Mouse (Mus musculus): ENCODE measurements around the gene Micu1. TPM values are rescaled to one million over a fixed set of nuclear protein-coding genes. Genes with fewer than 3 reads are reported as not detected.
"Not testable (repeated sequence)": the region's sequence is repeated elsewhere in the genome, so short reads cannot be mapped to it uniquely, and the experiment has no call there.

The Micu1 gene
- total RNA-seq, 1 experiment from 2014 or later, result 59.9 TPM

- DNase-seq, result no peak
These were observed 147.1 kb downstream of the Micu1 start for GRCm38 (mm10) chr10:59849371-59849770.

- DNase-seq, result peak; percentile 66
These were observed 154.9 kb downstream of the Micu1 start for GRCm38 (mm10) chr10:59857157-59857556.

- peak; percentile 46 for DNase-seq
These were observed 158.4 kb downstream of the Micu1 start for GRCm38 (mm10) chr10:59860684-59861083.

- peak; percentile 45 for DNase-seq
These were observed 158.9 kb downstream of the Micu1 start for GRCm38 (mm10) chr10:59861201-59861600.

- DNase-seq, result no peak
These were observed 160.7 kb downstream of the Micu1 start for GRCm38 (mm10) chr10:59862816-59863440.

DNA sequence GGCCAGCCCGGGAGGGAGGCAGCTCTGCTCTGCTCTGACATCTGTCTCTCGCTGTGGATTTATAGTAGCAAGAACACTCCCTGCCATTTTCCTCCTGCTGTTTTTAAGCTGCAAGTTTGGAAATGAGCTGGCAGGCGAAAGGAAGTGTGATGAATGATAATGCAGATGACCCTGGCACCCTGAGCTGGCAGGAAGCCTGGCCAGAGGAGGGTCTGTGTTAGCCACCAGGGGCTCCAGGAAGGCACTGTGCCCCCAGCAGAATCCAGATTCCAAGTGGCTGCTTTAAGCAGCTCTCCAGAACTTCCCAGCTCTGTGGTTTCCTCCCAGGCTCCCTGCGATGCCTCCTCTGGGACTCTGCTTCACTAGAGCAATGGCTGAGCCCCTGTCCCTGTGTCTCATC is 161.3 kb downstream of the Micu1 start:
- DNase-seq, result no peak

DNA sequence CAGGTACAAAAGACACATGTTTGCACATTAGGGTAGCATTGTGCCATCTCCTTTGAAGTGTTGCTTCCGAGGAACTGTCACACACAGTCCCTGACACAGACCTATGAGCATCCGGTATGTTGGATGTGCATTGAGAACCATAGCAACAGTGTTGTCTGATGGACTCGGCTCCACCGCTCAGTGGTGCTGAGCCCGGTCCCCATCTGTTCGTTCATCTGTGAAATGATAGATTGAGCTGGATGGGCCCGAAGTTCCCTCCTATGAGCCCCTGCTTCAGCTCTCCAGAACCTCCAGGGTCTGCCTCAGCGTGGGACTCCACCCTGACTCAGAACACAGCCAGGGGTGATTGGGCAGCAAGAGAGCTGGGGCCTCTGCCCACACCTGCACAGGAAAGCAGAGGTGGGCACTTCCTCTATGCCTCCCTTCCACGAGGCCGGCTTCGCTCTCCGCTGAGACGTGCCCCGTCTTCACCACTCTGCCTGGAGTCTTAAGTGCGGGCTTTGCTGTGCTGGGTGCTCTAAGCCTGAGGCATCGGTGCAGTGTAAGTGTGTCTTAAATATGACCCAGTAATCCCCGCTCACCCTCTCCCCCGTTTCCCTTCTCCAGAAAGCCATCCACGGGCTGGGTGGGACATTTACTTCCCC is 162.1 kb downstream of the Micu1 start:
- DNase-seq, result no peak

- DNase-seq, result peak; percentile 92
These were observed 162.8 kb downstream of the Micu1 start for GRCm38 (mm10) chr10:59864884-59865726.

- DNase-seq, result no peak
These were observed 166.0 kb downstream of the Micu1 start for GRCm38 (mm10) chr10:59868266-59868665.

DNA sequence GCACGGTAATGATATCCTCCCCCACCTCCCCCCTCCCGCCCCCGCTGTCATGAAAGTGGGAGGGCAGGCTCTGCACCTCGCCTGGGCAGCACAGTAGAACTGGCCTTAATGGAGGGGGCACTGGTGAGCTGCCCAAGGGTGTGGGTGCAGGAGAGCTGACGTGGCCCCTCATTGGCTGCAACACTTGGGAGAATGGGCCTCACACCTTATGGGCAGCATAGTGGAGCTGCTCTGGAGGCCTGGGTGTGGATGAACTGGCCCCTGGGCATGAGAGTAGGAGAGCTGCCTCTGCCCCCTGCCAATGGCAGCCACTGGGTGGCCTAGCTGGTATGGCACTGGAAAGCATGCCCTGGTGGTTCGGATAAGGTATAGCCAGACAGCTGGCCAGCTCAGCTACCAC is 167.8 kb downstream of the Micu1 start:
- DNase-seq, result no peak

- DNase-seq, result not testable (repeated sequence)
These were observed 170.4 kb downstream of the Micu1 start for GRCm38 (mm10) chr10:59872651-59873050.

DNA sequence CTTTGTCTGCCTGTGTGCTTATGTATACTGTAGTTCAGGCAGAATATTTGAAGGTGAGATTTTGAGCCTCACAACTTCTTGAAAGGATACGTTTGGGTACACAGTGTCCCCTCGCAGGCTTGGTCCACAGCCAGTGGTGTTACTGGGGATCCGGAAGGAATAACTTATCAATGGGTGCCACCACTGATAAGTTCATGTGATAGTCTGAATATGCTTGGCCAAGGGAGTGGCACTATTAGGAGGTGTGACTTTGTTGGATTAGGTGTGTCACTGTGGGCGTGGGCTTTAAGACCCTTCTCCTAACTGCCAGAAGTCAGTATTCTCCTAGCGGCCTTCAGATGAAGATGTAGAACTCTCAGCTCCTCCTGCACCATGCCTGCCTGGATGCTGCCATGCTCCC is 170.9 kb downstream of the Micu1 start:
- no peak for DNase-seq

- no peak for DNase-seq
These were observed 171.3 kb downstream of the Micu1 start for GRCm38 (mm10) chr10:59873613-59874012.

DNA sequence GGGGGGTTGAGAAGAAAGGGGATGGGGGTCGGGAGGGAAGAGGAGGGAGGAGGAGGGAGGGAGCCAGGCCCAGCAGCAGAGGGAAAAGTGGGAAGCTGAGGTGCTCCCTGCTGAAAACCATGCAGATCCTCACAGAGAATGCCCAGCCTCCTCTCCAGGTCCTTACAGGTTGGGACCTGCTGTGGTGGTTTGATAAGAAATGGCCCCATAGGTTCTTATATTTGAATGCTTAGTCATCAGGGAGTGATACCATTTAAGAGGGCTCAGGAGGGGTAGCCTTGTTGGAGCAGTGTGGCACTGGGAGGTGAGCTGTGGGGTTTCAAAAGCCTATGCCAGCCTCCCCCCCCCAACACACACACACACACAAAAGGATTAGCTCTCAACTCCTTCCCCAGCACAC is 173.1 kb downstream of the Micu1 start:
- no peak for DNase-seq

- DNase-seq, result not testable (repeated sequence)
These were observed 174.4 kb downstream of the Micu1 start for GRCm38 (mm10) chr10:59876698-59877097.

DNA sequence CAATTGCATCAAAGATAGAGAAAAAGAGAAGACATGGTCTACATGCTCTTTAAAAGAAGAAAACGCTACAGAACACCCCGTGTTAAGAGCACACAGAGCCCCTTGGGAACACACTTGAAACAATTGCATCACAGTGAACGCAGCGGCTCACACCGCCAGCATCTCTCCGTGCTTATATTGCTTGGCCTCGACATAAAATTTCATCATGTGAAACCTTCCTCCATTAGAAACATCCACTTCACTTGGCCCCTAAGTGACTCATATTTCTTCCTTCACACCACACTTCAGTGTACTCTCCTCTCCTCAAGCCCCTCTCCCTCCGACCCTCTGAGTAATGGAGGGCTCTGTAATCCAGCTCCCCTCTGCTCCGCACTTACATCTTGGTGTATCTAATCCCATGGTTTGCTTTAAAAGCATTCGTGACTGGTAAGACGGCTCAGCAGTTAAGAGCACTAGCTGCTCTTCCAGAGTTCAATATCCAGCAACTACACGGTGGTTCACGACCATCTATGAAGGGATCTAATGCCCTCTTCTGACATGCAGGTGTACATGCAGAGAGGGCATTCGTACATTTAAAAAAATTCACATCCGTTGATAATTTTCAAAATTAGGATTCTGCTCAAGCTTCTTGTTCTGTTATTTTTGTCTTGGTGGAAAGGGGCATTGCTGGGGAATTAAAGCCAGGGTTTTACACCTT is 175.3 kb downstream of the Micu1 start:
- no peak for DNase-seq

- DNase-seq, result no peak
These were observed 176.5 kb downstream of the Micu1 start for GRCm38 (mm10) chr10:59878823-59879222.

GRCm38 (mm10) chr10:59879255-59880028 is 177.2 kb downstream of the Micu1 start, which contains the start of gene Dnajb12:
Gene Dnajb12, plus strand, starts transcription at chr10:59879556.
- DNase-seq, result peak; percentile 97

DNA sequence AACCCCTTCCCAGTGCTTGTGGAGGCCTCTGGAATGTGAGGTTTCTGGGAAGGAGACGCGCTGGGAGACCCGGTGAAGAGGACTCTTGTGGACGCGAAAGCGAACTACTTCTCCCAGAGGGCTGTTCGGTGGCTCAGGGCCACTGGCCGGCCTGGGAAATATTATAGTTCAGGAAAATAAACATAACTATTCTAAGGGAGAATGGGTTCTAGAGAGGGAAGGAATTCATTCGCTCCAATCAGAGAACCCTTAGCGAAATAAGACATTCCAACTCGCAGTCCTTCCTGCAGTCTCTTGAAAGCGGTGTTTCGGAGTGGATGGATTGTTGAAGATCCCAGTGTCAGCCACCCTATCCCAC is 177.7 kb downstream of the Micu1 start:
- no peak for DNase-seq

DNA sequence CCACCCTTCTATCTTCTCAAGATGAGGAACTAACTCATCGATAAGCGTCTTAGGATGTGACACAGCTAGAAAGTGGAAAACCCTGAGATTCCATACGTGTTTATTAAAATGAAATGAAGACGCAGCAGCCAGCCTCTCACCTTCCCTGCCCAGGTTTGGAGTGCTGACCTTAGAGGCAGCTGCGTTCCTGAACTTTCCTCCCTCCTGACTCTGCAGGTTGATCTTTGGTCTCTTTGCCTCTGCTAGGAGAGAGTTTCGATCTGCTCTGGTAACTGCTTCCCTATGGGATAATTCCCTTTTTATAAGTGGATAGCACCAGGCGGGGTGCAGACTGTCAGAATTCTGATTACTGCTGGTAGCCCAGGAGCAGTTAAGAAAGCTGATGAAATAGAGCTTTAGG is 178.6 kb downstream of the Micu1 start:
- DNase-seq, result no peak

GRCm38 (mm10) chr10:59884327-59885173 is 182.3 kb downstream of the Micu1 start:
- no peak for DNase-seq
